Mouse (Mus musculus): ENCODE measurements around the gene Tns3.

GRCm38 (mm10) chr11:8604789-8605569, 59.4 kb downstream of the Tns3 start:
- TF ChIP-seq POLR2A (IDR thresholded peaks at IDR 0.05; ENCODE audit: extremely low read depth, insufficient read depth, low read length) (no peak), CTCF (IDR thresholded peaks at IDR 0.05; ENCODE audit: low read depth, low read length) (no peak)
